Mouse (Mus musculus) ES-E14 (cell line): ENCODE measurements around the gene Zfp786. TPM values are rescaled to one million over a fixed set of nuclear protein-coding genes. Genes with fewer than 3 reads are reported as not detected.

Source experiments
- DNase-seq: peaks from one replicate; pipeline ENCODE4 v3.0.0-alpha.2; 2013; ENCODE audit warnings: low read depth, low spot score
- H3K27ac ChIP-seq: 2 replicates; pipeline ENCODE4 v1.5.1; 2012; ENCODE audit warnings: low read depth, mild to moderate bottlenecking, low read length, moderate library complexity, mixed read lengths; ENCODE audit not compliant: poor library complexity, insufficient read depth, severe bottlenecking
- H3K36me3 ChIP-seq: 2 replicates; pipeline ENCODE4 v1.6.1; 2012; ENCODE audit warnings: mild to moderate bottlenecking, low read length, moderate library complexity, mixed read lengths; ENCODE audit not compliant: control insufficient read depth, poor library complexity, insufficient read depth, severe bottlenecking
- H3K4me1 ChIP-seq, 2 experiments: fragments of 150-350 bp in 1 of 2; sonication (generic) in 1 of 2; 2 replicates each; pipeline ENCODE4 v1.6.1; 2012; ENCODE audit warnings: low read length in 2 of 2, mild to moderate bottlenecking in 1 of 2, mixed read lengths in 1 of 2; ENCODE audit not compliant: control insufficient read depth in 2 of 2, insufficient read depth in 2 of 2, poor library complexity in 1 of 2
- H3K4me3 ChIP-seq, 2 experiments: fragments of 150-350 bp in 1 of 2; sonication (generic) in 1 of 2; 2 replicates each; pipeline ENCODE4 v1.5.1; 2012; ENCODE audit warnings: low read length in 2 of 2, low read depth in 1 of 2, mild to moderate bottlenecking in 1 of 2, mixed read lengths in 1 of 2; ENCODE audit not compliant: insufficient read depth in 1 of 2, poor library complexity in 1 of 2, severe bottlenecking in 1 of 2
- H3K9ac ChIP-seq: 2 replicates; pipeline ENCODE4 v1.6.1; 2012; ENCODE audit warnings: low read depth, mild to moderate bottlenecking, low read length, mixed read lengths; ENCODE audit not compliant: poor library complexity, insufficient read depth, severe bottlenecking
- H3K9me3 ChIP-seq: fragments of 150-350 bp; sonication (generic); 2 replicates; pipeline ENCODE4 v1.6.1; 2012; ENCODE audit warnings: low read depth, mild to moderate bottlenecking, low read length; ENCODE audit not compliant: control insufficient read depth, insufficient read depth
- CHD2 ChIP-seq: IDR thresholded peaks from 2 replicates; pipeline ENCODE4 v1.6.1; 2014; ENCODE audit warnings: mild to moderate bottlenecking, low read depth, low read length, inconsistent platforms
- HCFC1 ChIP-seq: IDR thresholded peaks from 2 replicates; pipeline ENCODE4 v1.6.1; 2012; ENCODE audit warnings: low read length, inconsistent platforms, borderline replicate concordance; ENCODE audit not compliant: insufficient read depth
- MAFK ChIP-seq: IDR thresholded peaks from 2 replicates; pipeline ENCODE4 v1.6.1; 2014; ENCODE audit warnings: mild to moderate bottlenecking, low read depth, low read length, inconsistent platforms; ENCODE audit not compliant: insufficient read depth
- ZC3H11A ChIP-seq: IDR thresholded peaks from 2 replicates; pipeline ENCODE4 v1.6.1; 2012; ENCODE audit warnings: low read depth, mild to moderate bottlenecking, inconsistent platforms, low read length, borderline replicate concordance
- ZNF384 ChIP-seq: IDR thresholded peaks from 2 replicates; pipeline ENCODE4 v1.6.1; 2012; ENCODE audit warnings: low read depth, low read length, inconsistent platforms
- in situ Hi-C, 2 experiments: fragments of 600-800 bp; cut with MboI; formaldehyde crosslinking; loops; one replicate each; pipeline ENCODE4 v1.15.1; 2025; ENCODE audit warnings: low sequenced_read_pairs in 2 of 2, inconsistent platforms in 1 of 2; ENCODE audit not compliant: unreplicated experiment in 2 of 2
- total RNA-seq: library from RNA; depleted of rRNA; stranded (reverse); fragments of 300-350 nt; gene quantifications from 2 replicates; pipeline ENCODE4 v1.2.3, GENCODE M21; 2012; rRNA removed

Gene Zfp786
- total RNA-seq = 2.0 and 2.2 TPM in 2 replicates

DNA sequence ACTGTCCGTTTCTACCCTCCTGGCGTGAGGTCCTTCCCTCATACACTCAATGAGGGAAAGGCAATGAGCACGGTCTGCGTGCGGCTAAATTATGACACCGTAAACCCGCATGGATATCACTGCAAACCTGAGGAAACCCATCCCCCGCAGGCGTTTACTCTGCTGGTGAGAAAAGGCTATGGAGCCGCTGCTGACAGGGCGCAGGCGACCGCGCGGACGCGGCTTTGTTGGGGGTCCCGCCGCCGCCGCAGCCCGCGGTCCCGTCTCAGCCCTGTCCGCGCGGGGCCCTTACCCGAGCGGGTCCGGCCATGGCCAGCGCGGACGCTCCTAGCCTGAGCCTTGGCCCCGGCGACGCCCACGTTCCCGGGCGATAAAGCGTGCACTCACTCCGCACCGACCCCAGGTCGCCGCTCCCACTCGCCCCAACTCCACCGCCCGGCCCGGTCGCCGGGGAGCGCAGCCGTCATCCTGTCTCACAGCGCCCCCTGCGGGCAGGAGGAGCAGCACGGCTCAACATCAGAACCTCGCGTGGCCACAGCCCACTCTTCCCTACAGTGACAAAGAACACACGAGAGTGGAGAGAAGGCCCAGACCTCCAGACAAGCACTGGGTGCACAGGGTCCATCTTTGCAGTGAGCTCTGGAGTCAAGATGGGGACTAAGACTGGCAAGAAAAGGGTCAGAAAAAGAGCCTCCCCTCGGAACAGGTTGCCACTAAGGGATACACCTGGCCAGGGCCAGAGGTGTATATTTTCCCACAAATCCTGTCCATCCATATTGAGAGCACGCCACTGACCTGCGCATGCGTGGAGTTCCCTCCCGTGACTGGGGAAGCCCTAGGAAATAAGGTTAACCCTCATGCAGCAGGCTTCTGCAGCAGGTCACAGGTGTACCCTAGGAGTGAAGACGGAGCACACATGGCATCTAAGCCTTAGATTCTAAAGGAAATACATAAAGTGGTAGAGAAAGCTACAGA, at the start of gene Zfp786:
Gene Zfp786, minus strand, starts transcription at position 764 of the 975 bp plus-strand sequence.
- Histone ChIP-seq H3K36me3 (no peaks in the 10 kb centered on the region), H3K9ac (peak within 1 kb of the TSS; percentile 78), H3K4me1 (peaks cover 0 to 4% of the 10 kb centered on the region in 2 experiments; a peak in 1 of 4 replicates), H3K4me3 (peak within 1 kb of the TSS; percentile 81 to 94), H3K27ac (no peak within 1 kb of the TSS), H3K9me3 (no peaks in the 10 kb centered on the region)
- in situ Hi-C loops = no loop called here
- TF ChIP-seq CHD2 = 0 out of 2 replicates have a peak, but pooled peaks have one; percentile 41
- no peak for TF ChIP-seq MAFK
- peak; percentile 86 for DNase-seq

DNA sequence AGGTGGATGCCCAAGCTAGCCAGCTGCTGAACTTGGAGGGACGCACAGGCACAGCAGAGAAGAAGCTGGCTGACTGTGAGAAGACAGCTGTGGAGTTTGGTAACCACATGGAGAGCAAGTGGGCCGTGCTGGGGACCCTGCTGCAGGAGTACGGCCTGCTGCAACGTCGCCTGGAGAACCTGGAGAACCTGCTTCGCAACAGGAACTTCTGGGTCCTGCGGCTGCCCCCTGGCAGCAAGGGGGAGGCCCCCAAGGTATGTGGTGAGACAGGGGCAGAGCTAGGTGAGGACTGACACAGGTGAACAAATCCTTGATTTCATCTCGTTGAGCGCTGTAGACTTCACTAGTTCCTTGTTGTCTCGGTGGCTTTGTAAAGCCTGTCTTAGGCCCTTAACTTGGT, 49.5 kb upstream of the Zfp786 start:
- H3K27ac ChIP-seq = no peak overlapping the region

DNA sequence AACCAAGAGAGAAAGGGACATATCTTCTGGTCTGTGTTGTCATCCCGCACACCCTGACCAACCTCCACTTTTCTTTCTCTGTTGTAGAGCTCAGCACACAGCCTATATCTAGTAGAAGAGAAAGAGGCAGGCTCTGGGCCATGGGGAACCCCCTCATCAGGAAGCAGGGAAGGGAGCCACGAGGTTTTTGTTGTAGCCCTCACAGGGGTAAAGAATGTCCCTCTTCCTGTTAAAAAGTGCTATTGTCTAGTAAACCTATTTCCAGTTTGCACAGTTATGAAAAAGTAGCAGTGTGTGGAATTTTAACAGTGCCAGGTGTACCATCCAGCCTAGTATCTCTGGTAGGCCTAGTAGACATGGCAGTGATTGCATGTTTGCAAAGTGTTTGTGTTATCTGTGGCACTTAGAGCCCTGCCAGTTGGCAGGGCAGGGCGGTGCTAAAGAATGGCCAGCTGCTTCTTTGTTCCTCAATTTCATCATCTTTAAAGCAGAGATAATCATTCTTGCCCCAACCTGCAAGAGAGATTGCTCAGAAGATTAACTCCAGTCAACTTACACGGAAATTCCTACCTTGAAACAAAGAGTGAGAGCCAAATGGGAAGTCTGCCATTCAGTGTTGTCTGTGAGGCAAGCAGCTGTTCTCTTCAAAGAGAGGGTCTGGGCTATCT, 48.5 kb upstream of the Zfp786 start:
- Histone ChIP-seq H3K27ac (no peak overlapping the region), H3K9ac (no peak overlapping the region), H3K4me3 (no peak overlapping the region), H3K36me3 (no peaks in the 10 kb centered on the region; the same call in 1 of the 2 replicates), H3K4me1 (no peaks in the 10 kb centered on the region), H3K9me3 (no peaks in the 10 kb centered on the region)
- DNase-seq = no peak
- in situ Hi-C loops = no loop called here
- TF ChIP-seq CHD2 (no peak), MAFK (no peak), ZNF384 (no peak), HCFC1 (no peak), ZC3H11A (no peak)

More for the DNA sequence above, 49.5 kb upstream of the Zfp786 start:
- Histone ChIP-seq H3K4me1 (no peaks in the 10 kb centered on the region), H3K4me3 (no peak overlapping the region), H3K9me3 (no peaks in the 10 kb centered on the region), H3K9ac (no peak overlapping the region), H3K36me3 (no peaks in the 10 kb centered on the region; the same call in 1 of the 2 replicates)
- in situ Hi-C loops = no loop called here
- TF ChIP-seq MAFK (no peak), CHD2 (no peak), HCFC1 (no peak), ZC3H11A (no peak), ZNF384 (no peak)
- DNase-seq = no peak

DNA sequence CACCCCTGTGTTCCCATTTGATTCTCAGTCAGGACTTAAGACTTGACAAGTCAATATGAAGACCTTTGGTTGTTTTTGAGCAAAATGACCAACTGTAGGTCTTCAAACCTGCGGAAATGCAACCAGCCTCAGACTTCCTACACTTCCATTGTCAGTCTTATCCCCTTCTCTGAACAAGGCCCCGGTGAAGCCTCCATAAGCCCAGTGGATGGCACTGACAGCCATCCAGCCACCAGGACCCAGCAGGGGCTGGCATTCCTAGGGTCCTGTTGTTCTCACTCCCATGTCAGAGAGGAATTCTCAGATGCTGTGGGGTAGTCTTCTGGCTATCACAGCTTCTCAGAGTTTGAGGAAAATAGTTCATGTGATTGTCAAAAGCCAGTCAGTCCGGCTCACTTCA, 47.9 kb upstream of the Zfp786 start:
- H3K4me3 ChIP-seq = peak overlapping the region in 1 of 2 experiments; percentile 97; a peak in 2 of 4 replicates
- DNase-seq = no peak
- H3K4me1 ChIP-seq = no peaks in the 10 kb centered on the region
- H3K36me3 ChIP-seq = no peaks in the 10 kb centered on the region; the same call in 1 of the 2 replicates
- no peaks in the 10 kb centered on the region for H3K9me3 ChIP-seq
- H3K27ac ChIP-seq = no peak overlapping the region
- H3K9ac ChIP-seq = no peak overlapping the region
- in situ Hi-C loops = no loop called here
- TF ChIP-seq ZNF384 (no peak), CHD2 (no peak), ZC3H11A (no peak), HCFC1 (no peak), MAFK (no peak)
